In the genomic region with DNA sequence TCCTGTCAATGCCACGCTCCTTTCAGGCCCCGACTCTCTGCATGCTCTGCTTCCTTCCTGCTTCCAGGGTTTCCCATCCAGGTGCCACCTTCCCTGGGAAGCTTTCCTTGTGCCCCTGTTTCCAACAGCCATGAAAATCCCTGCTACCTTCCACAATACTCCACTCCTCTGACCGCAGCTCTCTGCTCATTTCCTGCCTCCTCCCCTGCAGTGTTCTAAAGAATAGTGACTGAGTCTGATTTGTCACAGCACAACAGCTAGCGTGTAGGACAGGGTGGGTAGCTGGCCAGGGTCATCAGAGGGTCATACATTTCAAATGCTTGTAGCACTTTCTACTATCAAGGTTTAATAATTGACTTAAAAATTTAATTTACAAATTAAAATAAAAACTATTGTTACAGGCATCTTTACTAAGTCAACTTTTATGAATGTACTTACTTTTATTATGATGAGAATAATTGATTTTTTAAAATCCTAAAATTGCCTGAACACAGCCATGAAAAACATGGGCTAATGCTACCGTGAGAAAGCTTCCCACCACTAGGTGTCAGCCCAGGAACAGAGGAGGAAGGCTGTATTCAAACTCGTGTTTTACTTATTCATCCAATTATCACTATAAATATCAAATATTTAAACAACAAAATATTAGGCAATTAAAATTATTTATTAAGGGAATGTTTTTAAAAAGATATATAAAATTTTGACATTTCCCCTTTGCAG, we compare ENCODE assay signal across 9 mouse cellular contexts.
DNase-seq lines count a peak whose midpoint lies in the region; ATAC-seq lines count a peak whose summit lies in the region.
"Had no signal": no experiment of that assay in that cellular context is flagged by ENCODE, and none has a peak within 500 bp of the region (broad histone marks: within the 10 kb centered on the region; RNA-seq: fewer than 3 reads in every experiment).

No protein-coding gene starts in this region.

- no peak for ATAC-seq in liver, embryonic 11.5 days (replicated peaks; ENCODE audit: low FRiP score)
- peak; percentile 60; the same call in 1 of the 2 replicates for ATAC-seq in forebrain, embryonic 11.5 days (replicated peaks; ENCODE audit: low FRiP score)

- H3K9ac ChIP-seq in liver, embryonic 11.5 days (ENCODE audit: low read depth, low read length) = no peak overlapping the region
- no peak overlapping the region for H3K9ac ChIP-seq in forebrain, embryonic 11.5 days (ENCODE audit: low read length)
- H3K9ac ChIP-seq: liver, embryonic 13.5 days had no signal

- no peaks in the 10 kb centered on the region for H3K36me3 ChIP-seq in liver, embryonic 11.5 days (ENCODE audit: control insufficient read depth, insufficient read depth, low read length)
- H3K36me3 ChIP-seq in forebrain, embryonic 11.5 days (ENCODE audit: control insufficient read depth, insufficient read depth, low read length) = no peaks in the 10 kb centered on the region
- H3K36me3 ChIP-seq: liver, embryonic 13.5 days had no signal

- 49% methylated on average over 6 of the region's 6 CpGs for WGBS in liver, embryonic 11.5 days
- WGBS in forebrain, embryonic 11.5 days = 21% methylated on average over 6 of the region's 6 CpGs

- H3K4me3 ChIP-seq in liver, embryonic 11.5 days (ENCODE audit: low read depth, low read length) = no peak overlapping the region
- no peak overlapping the region for H3K4me3 ChIP-seq in forebrain, embryonic 11.5 days (ENCODE audit: low read depth, low read length)
- H3K4me3 ChIP-seq: liver, embryonic 13.5 days had no signal

- H3K27ac ChIP-seq in liver, embryonic 11.5 days (ENCODE audit: low read depth, low read length) = no peak overlapping the region
- H3K27ac ChIP-seq in forebrain, embryonic 11.5 days (ENCODE audit: low read depth, low read length) = no peak overlapping the region
- H3K27ac ChIP-seq: liver, embryonic 13.5 days had no signal

- no peaks in the 10 kb centered on the region for H3K9me3 ChIP-seq in liver, embryonic 11.5 days (ENCODE audit: control insufficient read depth, low read length)
- no peaks in the 10 kb centered on the region for H3K9me3 ChIP-seq in forebrain, embryonic 11.5 days (ENCODE audit: control insufficient read depth, low read length)
- H3K9me3 ChIP-seq: liver, embryonic 13.5 days had no signal

- no peaks in the 10 kb centered on the region for H3K4me1 ChIP-seq in liver, embryonic 11.5 days (replicated peaks; ENCODE audit: control insufficient read depth, insufficient read depth, low read length)
- peaks cover 8% of the 10 kb centered on the region for H3K4me1 ChIP-seq in forebrain, embryonic 11.5 days (replicated peaks; ENCODE audit: control insufficient read depth, insufficient read depth, low read length)
- H3K4me1 ChIP-seq: liver, embryonic 13.5 days had no signal

- H3K27me3 ChIP-seq in liver, embryonic 11.5 days (replicated peaks; ENCODE audit: control insufficient read depth, insufficient read depth, low read length) = no peaks in the 10 kb centered on the region
- H3K27me3 ChIP-seq in forebrain, embryonic 11.5 days (ENCODE audit: control insufficient read depth, insufficient read depth, low read length) = no peaks in the 10 kb centered on the region
- H3K27me3 ChIP-seq: liver, embryonic 13.5 days had no signal

- peak; percentile 15 to 27 for DNase-seq in adrenal gland, adult 18-20 months (ENCODE audit: low spot score in 2 of 2)
- DNase-seq in adrenal gland, postnatal 4 days (ENCODE audit: low spot score in 2 of 2) = no peak
- DNase-seq in liver = peak; percentile 26
- DNase-seq in liver, embryonic 11.5 days (ENCODE audit: low spot score) = no peak
- DNase-seq in adrenal gland, postnatal 25 days = peak; percentile 31
- no peak for DNase-seq in forebrain, embryonic 11.5 days (ENCODE audit: low spot score)
- DNase-seq in layer of hippocampus, postnatal 10 days (ENCODE audit: low spot score in 2 of 2) = peak; percentile 72 to 77
- peak; percentile 27 for DNase-seq in retina, postnatal 7 days (ENCODE audit: low read depth, low spot score)
- DNase-seq: liver, embryonic 13.5 days had no signal

- no peak overlapping the region for H3K4me2 ChIP-seq in liver, embryonic 11.5 days
- no peak overlapping the region for H3K4me2 ChIP-seq in forebrain, embryonic 11.5 days (ENCODE audit: low read depth, low read length, severe bottlenecking)
- H3K4me2 ChIP-seq: liver, embryonic 13.5 days had no signal

Comparison
In these comparisons a context has a peak if more than half of its experiments do, and no peak if none do; other contexts are left out.
1. DNase-seq: peak in adrenal gland, adult 18-20 months (2 of 2), liver (single experiment), adrenal gland, postnatal 25 days (single experiment), layer of hippocampus, postnatal 10 days (2 of 2) and retina, postnatal 7 days (single experiment); none in adrenal gland, postnatal 4 days (0 of 2), liver, embryonic 11.5 days (single experiment) and forebrain, embryonic 11.5 days (single experiment).